Mouse (Mus musculus): Measurements from ENCODE around the gene Gm13285.

DNA sequence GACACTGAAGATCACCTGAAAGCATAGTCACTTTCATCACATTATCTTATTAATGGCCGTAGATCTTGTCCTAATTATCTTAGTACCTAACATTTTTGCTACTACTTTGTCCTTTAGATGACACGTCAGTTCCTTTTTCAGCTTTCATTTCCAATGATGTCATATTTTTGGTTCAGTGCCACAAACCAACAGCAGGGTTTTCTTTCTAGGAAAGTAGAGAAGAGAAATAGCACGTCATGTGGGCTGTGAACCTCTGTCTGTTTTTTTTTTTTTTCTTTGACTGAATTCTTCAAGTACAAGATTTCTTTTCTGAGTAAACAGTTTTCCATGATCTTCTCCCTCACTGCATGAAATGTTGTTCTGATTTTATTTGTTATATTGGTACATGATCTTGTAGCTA lies 40.6 kb downstream of the Gm13285 start:
- no peak for TF ChIP-seq CTCF (IDR thresholded peaks at IDR 0.05; ENCODE audit: low read depth)
- TF ChIP-seq EP300 (IDR thresholded peaks at IDR 0.05; ENCODE audit: low read depth): no peak
